Mouse (Mus musculus) layer of hippocampus, adult 8-10 months (tissue): Measurements from ENCODE around the gene Mnt. TPM values are rescaled to one million over a fixed set of nuclear protein-coding genes. Genes with fewer than 3 reads are reported as not detected.

Experiments
- microRNA-seq, 2 experiments: library from miRNA; unstranded; fragments of <30 nt; microRNA quantifications; one replicate each; pipeline ENCODE4 v1.2.0; 2022
- total RNA-seq, 4 experiments: library from RNA; stranded (reverse); gene quantifications; 2 replicates each; pipeline ENCODE4 v1.2.4; 2022

Gene Mnt
- total RNA-seq, 4 experiments from 2014 or later: 33.0 to 41.6 (median 35.6) TPM

Small RNA genes within 50 kb of the gene (microRNA-seq; reads per million reads assigned to microRNA genes)
- 1.6 to 1.8 reads per million in 2 experiments for gene Mir6926

Other genes starting within 250 kb of the Mnt start
- 100 to 1,000 TPM; 115 to 147 (median 127) TPM for gene Rap1gap2, start 220.0 kb upstream of the Mnt start, total RNA-seq
- gene Ccdc92b, start 211.3 kb upstream of the Mnt start, total RNA-seq: 10 to 100 TPM; 23.2 to 28.6 (median 24.6) TPM
- gene Cluh, start 181.4 kb upstream of the Mnt start, total RNA-seq: 10 to 100 TPM; 71.1 to 78.3 (median 73.6) TPM
- gene Pafah1b1, start 106.2 kb upstream of the Mnt start, total RNA-seq: 100 to 1,000 TPM; 310 to 407 (median 358) TPM
- gene Mettl16, start 60.1 kb upstream of the Mnt start, total RNA-seq: 10 to 100 TPM; 23.4 to 33.0 (median 30.0) TPM
- 100 to 1,000 TPM in 1 of 4 experiments, 10 to 100 TPM in 3; 79.3 to 105 (median 92.2) TPM for gene Sgsm2, start 66.1 kb downstream of the Mnt start, total RNA-seq
- gene Tsr1, start 67.2 kb downstream of the Mnt start, total RNA-seq: 10 to 100 TPM; 33.1 to 38.4 (median 34.7) TPM
- gene Smg6, start 94.9 kb downstream of the Mnt start, total RNA-seq: 10 to 100 TPM; 32.4 to 38.8 (median 36.3) TPM
- 10 to 100 TPM; 73.6 to 85.6 (median 83.0) TPM for gene Srr, start 95.0 kb downstream of the Mnt start, total RNA-seq